Mouse (Mus musculus) midbrain, embryonic 15.5 days (tissue): Measurements from ENCODE around the gene Flcn. TPM values are rescaled to one million over a fixed set of nuclear protein-coding genes. Genes with fewer than 3 reads are reported as not detected.
"Not testable (repeated sequence)": the region's sequence is repeated elsewhere in the genome, so short reads cannot be mapped to it uniquely, and the experiment has no call there.

Experiments used
- ATAC-seq: fragments of 200-750 bp; cut with Nextera tagmentation; replicated peaks from 2 replicates; pipeline ENCODE4 v1.8.0; 2017; ENCODE audit warnings: moderate TSS enrichment
- H3K27ac ChIP-seq: fragments of 300-500 bp; sonication (generic); 2 replicates; pipeline ENCODE4 v1.5.1; 2015; ENCODE audit warnings: mild to moderate bottlenecking, inconsistent platforms
- H3K27me3 ChIP-seq: fragments of 300-500 bp; sonication (generic); replicated peaks from 2 replicates; pipeline ENCODE4 v1.6.1; 2015; ENCODE audit warnings: inconsistent platforms
- H3K36me3 ChIP-seq: fragments of 300-500 bp; sonication (generic); replicated peaks from 2 replicates; pipeline ENCODE4 v1.6.1; 2015; ENCODE audit warnings: inconsistent platforms
- H3K4me1 ChIP-seq: fragments of 300-500 bp; sonication (generic); 2 replicates; pipeline ENCODE4 v1.6.1; 2015; ENCODE audit warnings: inconsistent platforms
- H3K4me2 ChIP-seq: fragments of 300-500 bp; sonication (generic); 2 replicates; pipeline ENCODE4 v1.6.1; 2015; ENCODE audit warnings: inconsistent platforms, mild to moderate bottlenecking, moderate library complexity
- H3K4me3 ChIP-seq: fragments of 300-500 bp; sonication (generic); 2 replicates; pipeline ENCODE4 v1.5.1; 2015; ENCODE audit warnings: mild to moderate bottlenecking, inconsistent platforms
- H3K9ac ChIP-seq: fragments of 300-500 bp; sonication (generic); 2 replicates; pipeline ENCODE4 v1.6.1; 2015; ENCODE audit warnings: mild to moderate bottlenecking, inconsistent platforms
- H3K9me3 ChIP-seq: fragments of 300-500 bp; sonication (generic); 2 replicates; pipeline ENCODE4 v1.6.1; 2016; ENCODE audit warnings: inconsistent platforms
- WGBS: fragments of 180-500 bp; shearing (Covaris S2); methylation state at CpG from one replicate; pipeline ENCODE4 v1.1.7; 2015; ENCODE audit warnings: mixed read lengths; 5-methylcytosine and 5-hydroxymethylcytosine counted together
- polyA plus RNA-seq: library from polyadenylated mRNA; unstranded; fragments of >200 nt; fragmentation: Nextera tagmentation; extraction: Ambion mirVana; gene quantifications from 2 replicates; pipeline ENCODE4 v1.2.1, GENCODE M21; 2015

The Flcn gene
- polyA plus RNA-seq, result 46.2 and 48.5 TPM in 2 replicates

DNA sequence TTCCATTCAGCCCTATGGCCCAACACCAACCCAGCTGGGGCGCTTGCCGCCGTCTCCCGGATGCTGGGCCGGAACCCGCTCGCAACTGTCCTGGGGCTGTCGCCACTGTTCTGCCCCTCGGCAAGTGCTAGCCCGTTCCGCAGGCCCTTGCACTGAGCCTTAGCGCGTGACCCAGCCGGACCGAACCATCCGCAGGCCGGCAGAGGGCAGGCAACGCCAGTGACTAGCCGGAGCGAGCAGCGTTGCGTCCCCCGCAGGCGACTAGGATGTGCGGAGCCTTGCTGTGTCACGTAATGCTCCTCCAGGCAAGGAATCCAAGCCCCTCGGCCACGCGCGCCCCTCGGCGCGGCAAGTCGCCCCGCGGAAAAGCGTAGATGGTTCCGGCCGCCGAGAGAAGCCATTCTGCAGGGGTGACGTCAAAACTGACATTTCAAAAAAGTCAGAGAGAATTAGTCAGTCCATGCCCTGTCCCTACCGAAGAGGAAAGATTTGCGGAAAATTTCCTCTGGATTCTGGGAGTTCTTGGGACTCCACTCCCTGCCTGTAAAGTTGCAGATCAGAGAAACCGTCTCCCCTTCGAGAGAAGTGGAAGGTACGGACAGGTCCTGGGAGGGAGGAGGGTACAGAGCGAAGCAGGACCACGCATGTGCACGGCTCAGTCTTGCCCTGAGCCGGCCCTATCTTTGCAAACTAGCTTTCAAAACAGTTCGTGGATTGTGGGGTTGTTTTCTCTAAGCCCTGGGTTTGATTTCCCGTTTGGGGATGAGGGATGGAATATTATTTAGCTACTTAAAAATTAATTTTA lies at the start of gene Flcn:
TSS of gene Flcn (minus strand) at position 347 of the 805 bp plus-strand sequence.
- Histone ChIP-seq H3K36me3 (peaks cover 3% of the 10 kb centered on the region; the same call in 1 of the 2 replicates), H3K9ac (peak within 1 kb of the TSS; percentile 90), H3K4me1 (peaks cover 21% of the 10 kb centered on the region), H3K9me3 (no peaks in the 10 kb centered on the region), H3K4me2 (peak within 1 kb of the TSS; percentile 80), H3K27ac (peak within 1 kb of the TSS; percentile 99), H3K27me3 (no peaks in the 10 kb centered on the region), H3K4me3 (peak within 1 kb of the TSS; percentile 89)
- WGBS, result under 1% methylated on average over 52 of the region's 52 CpGs
- peak; percentile 97 for ATAC-seq

DNA sequence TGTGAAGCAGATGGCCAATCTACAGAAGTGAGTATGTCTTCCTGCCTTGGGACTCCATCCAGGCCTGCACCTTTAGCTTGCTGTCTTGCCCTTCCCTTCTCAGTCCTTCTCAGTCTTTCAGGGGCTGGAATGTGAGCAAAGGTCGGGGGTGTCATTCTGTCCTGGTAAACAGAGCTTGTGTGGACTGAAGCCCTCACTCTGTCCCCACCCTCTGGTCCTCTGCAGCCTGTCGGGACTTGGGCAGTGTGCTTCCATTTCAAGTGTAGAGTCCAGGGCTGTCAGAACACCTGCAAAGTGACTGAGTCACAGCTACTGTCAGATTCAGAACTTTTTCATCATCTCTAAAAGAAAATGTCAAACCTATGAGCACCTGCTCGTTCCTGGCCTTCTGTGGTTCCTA lies 43.0 kb upstream of the Flcn start:
- H3K27me3 ChIP-seq, result no peaks in the 10 kb centered on the region
- no peak for ATAC-seq
- H3K4me2 ChIP-seq, result no peak overlapping the region
- no peaks in the 10 kb centered on the region for H3K36me3 ChIP-seq
- no peak overlapping the region for H3K4me3 ChIP-seq
- WGBS, result 78% methylated on average over 3 of the region's 3 CpGs
- peaks cover 15% of the 10 kb centered on the region for H3K4me1 ChIP-seq
- H3K9me3 ChIP-seq, result no peaks in the 10 kb centered on the region
- no peak overlapping the region for H3K9ac ChIP-seq
- H3K27ac ChIP-seq, result no peak overlapping the region

DNA sequence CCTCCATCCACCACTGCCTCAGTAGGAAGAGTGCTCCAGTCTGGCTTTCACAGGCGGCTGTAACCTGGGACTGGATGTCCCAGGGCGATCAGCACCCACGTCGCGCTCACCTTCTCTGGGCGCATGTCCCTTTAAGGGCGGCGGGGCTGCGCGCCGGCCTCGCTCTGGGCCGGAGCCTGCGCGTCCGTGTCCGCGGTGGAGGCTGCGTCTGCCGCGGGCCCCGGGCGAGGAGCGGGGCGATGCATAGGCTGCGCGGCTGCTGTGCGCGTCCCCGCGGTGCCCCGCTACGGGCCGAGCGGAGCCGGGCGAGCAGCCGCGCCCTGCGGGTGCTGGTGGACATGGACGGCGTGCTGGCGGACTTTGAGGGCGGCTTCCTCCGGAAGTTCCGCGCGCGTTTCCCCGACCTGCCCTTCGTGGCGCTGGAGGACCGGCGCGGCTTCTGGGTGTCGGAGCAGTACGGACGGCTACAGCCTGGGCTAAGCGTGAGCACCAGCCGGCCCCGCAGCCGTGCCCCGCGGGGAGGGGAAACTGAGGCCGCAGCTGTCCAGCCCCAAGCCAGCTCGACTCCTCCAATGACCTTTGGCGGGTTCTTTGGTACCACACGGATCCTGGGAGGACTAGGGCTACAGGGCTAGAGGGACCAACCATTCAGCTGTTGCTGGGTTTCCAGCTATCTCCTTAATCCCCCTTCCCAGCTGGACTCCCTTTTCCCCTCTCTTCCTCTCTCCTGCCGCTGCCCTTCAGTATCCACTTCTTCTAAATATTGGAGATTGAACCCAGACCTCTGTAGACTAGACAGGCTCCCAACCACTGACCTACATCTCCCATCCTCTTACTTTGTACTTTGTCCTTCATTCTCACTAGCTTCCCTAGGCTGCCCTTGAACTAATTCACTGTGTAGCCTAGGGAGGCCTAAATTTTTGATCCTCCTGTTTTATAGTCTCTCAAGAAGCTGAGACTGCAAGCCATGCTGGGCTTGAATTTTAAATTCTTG lies 38.4 kb upstream of the Flcn start:
- no peaks in the 10 kb centered on the region for H3K9me3 ChIP-seq
- peak overlapping the region; percentile 55 for H3K4me3 ChIP-seq
- no peaks in the 10 kb centered on the region for H3K36me3 ChIP-seq
- peak; percentile 94 for ATAC-seq
- peaks cover 21% of the 10 kb centered on the region for H3K4me1 ChIP-seq
- WGBS, result under 1% methylated on average over 69 of the region's 69 CpGs
- peak overlapping the region; percentile 63 for H3K9ac ChIP-seq
- no peaks in the 10 kb centered on the region for H3K27me3 ChIP-seq
- peak overlapping the region; percentile 93 for H3K27ac ChIP-seq
- H3K4me2 ChIP-seq, result peak overlapping the region; percentile 53

DNA sequence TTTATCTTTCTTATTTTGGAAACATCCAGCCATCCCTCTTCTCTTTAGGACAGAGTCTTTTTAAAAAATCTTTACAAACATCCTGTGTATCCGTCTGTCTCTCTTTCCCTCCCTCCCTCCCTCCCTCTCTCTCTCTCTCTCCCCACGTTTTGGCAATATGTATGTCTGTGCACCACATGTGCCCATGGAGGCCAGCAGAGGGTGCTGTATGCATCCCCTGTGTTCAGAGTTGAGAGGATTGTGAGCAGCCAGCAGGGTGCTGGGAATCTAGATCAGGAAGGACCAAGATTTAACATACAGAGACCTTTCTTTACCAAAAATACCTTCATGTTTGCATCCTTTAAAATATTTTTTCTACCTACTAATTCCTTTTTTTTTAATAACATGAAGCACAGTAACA lies 37.3 kb upstream of the Flcn start:
- ATAC-seq, result no peak
- 14% methylated on average over 2 of the region's 2 CpGs for WGBS
- Histone ChIP-seq H3K4me2 (peak overlapping the region; percentile 53), H3K36me3 (no peaks in the 10 kb centered on the region), H3K4me3 (peak overlapping the region; percentile 55), H3K27me3 (no peaks in the 10 kb centered on the region), H3K4me1 (peaks cover 21% of the 10 kb centered on the region), H3K9ac (no peak overlapping the region), H3K27ac (no peak overlapping the region; the same call in 1 of the 2 replicates), H3K9me3 (no peaks in the 10 kb centered on the region)

DNA sequence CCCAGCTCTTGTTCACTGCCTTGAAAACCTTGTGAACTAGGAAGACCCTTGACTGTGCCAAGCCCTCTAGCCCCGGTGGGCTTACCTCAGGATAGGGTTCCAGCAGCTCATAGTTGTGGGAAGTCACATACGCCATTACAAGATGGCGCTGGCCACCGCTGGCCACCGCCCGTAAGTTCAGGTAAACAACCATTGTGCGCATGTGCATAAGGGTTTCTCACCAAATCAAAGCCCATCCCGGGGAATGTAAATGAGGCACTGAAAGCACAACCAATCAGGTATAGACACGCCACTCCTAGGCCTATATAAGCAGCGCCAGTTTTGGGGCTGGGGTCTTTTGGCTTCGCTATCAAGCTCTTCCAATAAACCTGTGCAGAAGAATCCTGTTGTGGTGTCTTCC lies 36.5 kb upstream of the Flcn start:
- Histone ChIP-seq H3K27ac (no peak overlapping the region), H3K4me1 (peaks cover 21% of the 10 kb centered on the region), H3K27me3 (no peaks in the 10 kb centered on the region), H3K4me2 (no peak overlapping the region), H3K9ac (no peak overlapping the region), H3K4me3 (no peak overlapping the region), H3K9me3 (no peaks in the 10 kb centered on the region), H3K36me3 (no peaks in the 10 kb centered on the region)
- no peak for ATAC-seq
- WGBS, result 98% methylated on average over 11 of the region's 11 CpGs

DNA sequence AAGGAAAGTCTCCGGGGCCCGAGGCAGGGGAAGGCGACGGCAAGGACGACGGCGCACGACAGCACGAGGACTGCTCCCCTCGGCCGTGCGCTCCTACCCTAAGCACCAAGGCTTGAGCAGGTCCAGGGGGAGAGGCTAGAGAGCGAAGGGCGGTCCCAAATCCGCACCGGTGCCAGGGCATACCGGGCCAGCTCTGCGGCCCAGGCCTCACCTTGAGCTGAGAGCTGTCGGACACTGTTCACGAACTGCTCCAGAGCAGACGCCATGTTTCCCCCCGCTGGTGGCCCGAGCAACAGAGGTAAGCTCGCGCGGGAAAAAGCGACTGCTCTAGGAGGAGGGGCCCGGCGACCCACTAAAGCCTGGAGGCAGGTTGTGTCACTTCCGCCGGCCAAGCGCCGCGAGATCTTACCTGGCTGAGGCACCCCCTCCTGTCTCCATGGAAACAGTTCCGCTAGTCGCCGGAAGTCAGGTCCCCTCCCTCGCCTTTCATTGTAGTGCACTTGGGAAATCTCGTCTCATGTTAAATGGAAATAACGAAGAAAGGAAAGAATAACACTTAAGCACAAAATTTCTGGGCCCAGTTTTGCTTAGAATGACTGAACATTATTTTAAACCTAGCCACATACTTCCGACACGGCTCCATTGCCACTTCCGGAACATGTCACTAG lies 29.8 kb upstream of the Flcn start, which contains the start of gene Cops3:
TSS of gene Cops3 (minus strand) at position 380 of the 668 bp plus-strand sequence.
- peak; percentile 97 for ATAC-seq
- WGBS, result 1% methylated on average over 40 of the region's 43 CpGs
- Histone ChIP-seq H3K4me2 (peak within 1 kb of the TSS; percentile 66), H3K9ac (peak within 1 kb of the TSS; percentile 99), H3K4me1 (peaks cover 28% of the 10 kb centered on the region), H3K36me3 (peaks cover 15% of the 10 kb centered on the region; the same call in 1 of the 2 replicates), H3K27ac (peak within 1 kb of the TSS; percentile 99), H3K9me3 (no peaks in the 10 kb centered on the region), H3K27me3 (no peaks in the 10 kb centered on the region), H3K4me3 (peak within 1 kb of the TSS; percentile 97)

DNA sequence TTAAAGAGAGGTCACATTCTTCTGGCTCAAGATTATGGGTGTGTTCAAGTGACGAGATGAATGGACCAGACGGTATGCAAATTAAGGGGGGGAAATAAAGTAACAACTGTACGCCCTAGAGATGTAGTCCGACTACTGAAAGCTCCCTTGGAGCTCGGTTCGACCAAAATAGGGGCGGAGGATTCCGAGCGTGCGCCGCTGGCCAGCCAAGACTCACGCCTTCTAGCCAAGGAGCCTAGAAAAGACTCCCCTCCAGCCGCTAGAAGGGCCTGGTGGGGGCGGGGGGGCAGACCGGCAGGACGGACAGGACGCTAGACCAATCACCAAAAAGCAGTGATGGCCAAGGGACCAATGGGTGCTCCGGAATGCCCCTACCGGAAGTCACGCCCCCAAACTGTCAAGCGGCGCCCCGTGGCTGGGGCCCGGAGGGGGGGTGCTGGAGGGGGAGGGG lies 29.2 kb upstream of the Flcn start, which contains the start of gene Nt5m:
TSS of gene Nt5m (plus strand) at position 440 of the 451 bp plus-strand sequence.
- H3K4me1 ChIP-seq, result peaks cover 28% of the 10 kb centered on the region
- peak within 1 kb of the TSS; percentile 97 for H3K4me3 ChIP-seq
- peak within 1 kb of the TSS; percentile 99 for H3K9ac ChIP-seq
- no peaks in the 10 kb centered on the region for H3K27me3 ChIP-seq
- no peaks in the 10 kb centered on the region for H3K9me3 ChIP-seq
- WGBS, result under 1% methylated on average over 24 of the region's 24 CpGs
- H3K27ac ChIP-seq, result peak within 1 kb of the TSS; percentile 99
- H3K4me2 ChIP-seq, result peak within 1 kb of the TSS; percentile 66
- peaks cover 20% of the 10 kb centered on the region for H3K36me3 ChIP-seq
- ATAC-seq, result peak; percentile 98

DNA sequence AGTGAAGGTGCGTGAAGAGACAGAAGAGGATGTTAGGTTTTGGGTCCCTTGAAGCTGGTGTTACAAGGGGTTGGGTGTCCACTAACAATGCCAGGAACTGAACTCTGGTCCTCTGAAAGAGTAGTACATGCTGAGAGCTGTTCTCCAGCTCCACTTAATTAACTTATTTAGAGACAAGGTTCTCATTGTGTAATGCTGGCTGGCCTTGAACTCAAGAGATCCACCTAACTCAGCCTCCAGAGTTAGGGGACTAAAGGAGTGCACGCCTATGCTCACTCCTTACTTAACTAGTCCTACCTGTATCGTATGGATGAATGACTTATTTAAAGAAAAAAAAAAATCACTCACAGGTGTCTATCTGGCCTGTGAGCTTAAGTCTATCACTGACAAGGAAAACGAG lies 28.6 kb upstream of the Flcn start:
- Histone ChIP-seq H3K4me3 (peak overlapping the region; percentile 97), H3K9ac (peak overlapping the region; percentile 99), H3K27ac (no peak overlapping the region), H3K4me2 (peak overlapping the region; percentile 66), H3K36me3 (peaks cover 22% of the 10 kb centered on the region), H3K27me3 (no peaks in the 10 kb centered on the region), H3K9me3 (no peaks in the 10 kb centered on the region), H3K4me1 (peaks cover 28% of the 10 kb centered on the region)
- 60% methylated on average over 4 of the region's 4 CpGs for WGBS
- no peak for ATAC-seq

DNA sequence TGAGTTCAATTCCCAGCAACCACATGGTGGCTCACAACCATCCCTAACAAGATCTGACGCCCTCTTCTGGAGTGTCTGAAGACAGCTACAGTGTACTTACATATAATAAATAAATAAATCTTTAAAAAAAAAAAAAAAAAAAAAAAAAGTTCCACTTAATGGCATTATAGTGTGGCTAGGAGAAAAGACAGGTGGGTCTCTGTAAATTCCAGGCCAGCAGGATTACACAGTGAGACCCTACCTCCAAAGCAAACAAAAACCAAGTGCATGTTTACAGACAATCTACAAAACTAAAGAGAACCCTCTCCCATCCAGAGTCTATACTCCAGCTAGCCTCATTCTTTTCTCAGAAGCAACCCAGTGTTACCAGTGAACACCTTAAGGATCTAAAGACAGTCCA lies 28.0 kb upstream of the Flcn start:
- H3K27ac ChIP-seq, H3K4me3 ChIP-seq, H3K27me3 ChIP-seq, ATAC-seq, H3K9me3 ChIP-seq, H3K9ac ChIP-seq: not testable (repeated sequence)
- Histone ChIP-seq H3K4me1 (peaks cover 28% of the 10 kb centered on the region), H3K4me2 (peak overlapping the region; percentile 66; the same call in 1 of the 2 replicates), H3K36me3 (peaks cover 27% of the 10 kb centered on the region)
- 75% methylated on average over 1 of the region's 1 CpGs for WGBS

DNA sequence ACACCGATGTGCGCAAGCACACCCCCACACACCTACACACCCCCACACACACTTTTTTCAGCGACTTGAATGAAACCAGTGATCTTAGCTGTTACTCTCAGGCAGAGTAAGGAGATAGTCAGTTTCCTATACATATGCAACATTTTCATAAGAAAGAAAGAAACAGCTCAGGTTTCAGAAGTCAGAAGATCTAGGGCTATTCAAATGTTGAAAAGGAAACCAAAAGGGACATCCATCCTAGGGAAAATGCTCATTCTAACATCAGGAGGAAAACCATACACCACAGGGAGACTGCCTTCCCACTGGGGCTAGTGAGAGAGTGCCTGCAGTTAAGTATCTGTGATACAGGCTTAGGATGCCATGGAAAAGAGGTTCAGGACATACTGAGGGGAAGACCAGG lies 11.8 kb upstream of the Flcn start:
- Histone ChIP-seq H3K36me3 (peaks cover 84% of the 10 kb centered on the region), H3K4me3 (no peak overlapping the region), H3K9me3 (no peaks in the 10 kb centered on the region), H3K9ac (no peak overlapping the region), H3K4me1 (no peaks in the 10 kb centered on the region), H3K27me3 (no peaks in the 10 kb centered on the region), H3K4me2 (no peak overlapping the region), H3K27ac (no peak overlapping the region)
- ATAC-seq, result no peak
- 90% methylated on average over 3 of the region's 3 CpGs for WGBS

DNA sequence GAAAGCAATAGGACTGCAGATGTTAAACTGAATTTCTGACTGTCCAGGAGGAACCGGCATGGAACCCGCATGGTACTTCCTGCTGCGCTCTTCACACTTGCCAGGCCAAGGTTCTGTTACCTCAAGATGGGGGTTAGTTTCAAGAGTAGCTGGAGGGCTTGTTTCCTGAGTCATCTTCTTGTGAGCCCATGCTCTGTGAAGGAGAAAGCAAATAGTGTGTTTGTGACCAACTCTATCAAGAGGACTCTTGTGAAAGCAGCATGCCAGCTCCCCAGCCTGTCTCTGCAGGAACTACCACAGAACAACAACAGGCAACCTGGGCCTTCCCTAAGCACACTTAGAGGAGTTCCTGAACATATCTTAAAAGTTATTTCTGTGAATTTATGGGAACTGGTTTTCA lies 8.1 kb upstream of the Flcn start:
- WGBS, result 96% methylated on average over 3 of the region's 3 CpGs
- Histone ChIP-seq H3K4me1 (no peaks in the 10 kb centered on the region), H3K27ac (no peak overlapping the region), H3K36me3 (peaks cover 56% of the 10 kb centered on the region), H3K9ac (no peak overlapping the region), H3K27me3 (no peaks in the 10 kb centered on the region), H3K4me2 (no peak overlapping the region), H3K9me3 (no peaks in the 10 kb centered on the region), H3K4me3 (no peak overlapping the region)
- no peak for ATAC-seq
